Comparison of ENCODE assay signal across 10 mouse cellular contexts in genomic region chr14:10526800-10527199, GRCm38 (mm10).
DNase-seq lines count a peak whose midpoint lies in the region; ATAC-seq lines count a peak whose summit lies in the region.
"Had no signal": no experiment of that assay in that cellular context is flagged by ENCODE, and none has a peak within 500 bp of the region (broad histone marks: within the 10 kb centered on the region; RNA-seq: fewer than 3 reads in every experiment).

No protein-coding gene starts in this region.

- peak; percentile 39; the same call in 1 of the 2 replicates for ATAC-seq in hindbrain, embryonic 13.5 days (ENCODE audit: low FRiP score)
- no peak for ATAC-seq in hindbrain, embryonic 11.5 days (ENCODE audit: low FRiP score)
- peak; percentile 62; the same call in 1 of the 2 replicates for ATAC-seq in heart, embryonic 15.5 days (replicated peaks; ENCODE audit: insufficient number of reproducible peaks, insufficient read depth, low FRiP score, low read depth)
- ATAC-seq in stomach, embryonic 16.5 days (ENCODE audit: insufficient read depth, low FRiP score), result 0 out of 2 replicates have a peak, but pooled peaks have one; percentile 66

- no peaks in the 10 kb centered on the region; the same call in 1 of the 2 replicates for H3K4me1 ChIP-seq in hindbrain, embryonic 13.5 days (replicated peaks)
- no peaks in the 10 kb centered on the region for H3K4me1 ChIP-seq in hindbrain, embryonic 11.5 days (replicated peaks; ENCODE audit: control insufficient read depth, insufficient read depth, low read length)
- H3K4me1 ChIP-seq in heart, embryonic 15.5 days (replicated peaks), result peaks cover 2% of the 10 kb centered on the region
- H3K4me1 ChIP-seq in stomach, embryonic 16.5 days (ENCODE audit: control insufficient read depth, insufficient read depth, low read length), result no peaks in the 10 kb centered on the region

- H3K4me2 ChIP-seq in hindbrain, embryonic 13.5 days, result no peak overlapping the region
- no peak overlapping the region for H3K4me2 ChIP-seq in hindbrain, embryonic 11.5 days (replicated peaks; ENCODE audit: low read depth, low read length)
- H3K4me2 ChIP-seq in heart, embryonic 15.5 days, result no peak overlapping the region
- no peak overlapping the region for H3K4me2 ChIP-seq in stomach, embryonic 16.5 days (ENCODE audit: low read depth, low read length)

- H3K9ac ChIP-seq in hindbrain, embryonic 13.5 days, result no peak overlapping the region
- no peak overlapping the region for H3K9ac ChIP-seq in hindbrain, embryonic 11.5 days (ENCODE audit: low read depth, low read length)
- no peak overlapping the region for H3K9ac ChIP-seq in heart, embryonic 15.5 days
- H3K9ac ChIP-seq in stomach, embryonic 16.5 days (ENCODE audit: low read length), result no peak overlapping the region
- H3K9ac ChIP-seq: liver, embryonic 14.5 days had no signal

- H3K36me3 ChIP-seq in hindbrain, embryonic 13.5 days, result no peaks in the 10 kb centered on the region
- no peaks in the 10 kb centered on the region for H3K36me3 ChIP-seq in hindbrain, embryonic 11.5 days (ENCODE audit: control insufficient read depth, insufficient read depth, low read length)
- no peaks in the 10 kb centered on the region for H3K36me3 ChIP-seq in heart, embryonic 15.5 days
- H3K36me3 ChIP-seq in stomach, embryonic 16.5 days (ENCODE audit: control insufficient read depth, insufficient read depth, low read length), result no peaks in the 10 kb centered on the region
- H3K36me3 ChIP-seq: G1E had no signal

- no peak overlapping the region for H3K27ac ChIP-seq in hindbrain, embryonic 13.5 days
- no peak overlapping the region for H3K27ac ChIP-seq in hindbrain, embryonic 11.5 days (ENCODE audit: low read depth, low read length)
- no peak overlapping the region for H3K27ac ChIP-seq in heart, embryonic 15.5 days
- H3K27ac ChIP-seq in stomach, embryonic 16.5 days (ENCODE audit: low read length), result peak overlapping the region; percentile 42; the same call in 1 of the 2 replicates
- H3K27ac ChIP-seq: liver, embryonic 14.5 days had no signal

- H3K27me3 ChIP-seq in hindbrain, embryonic 13.5 days, result no peaks in the 10 kb centered on the region
- H3K27me3 ChIP-seq in hindbrain, embryonic 11.5 days (ENCODE audit: control insufficient read depth, insufficient read depth, low read length), result no peaks in the 10 kb centered on the region
- H3K27me3 ChIP-seq in heart, embryonic 15.5 days, result no peaks in the 10 kb centered on the region
- H3K27me3 ChIP-seq in stomach, embryonic 16.5 days (ENCODE audit: control insufficient read depth, insufficient read depth, low read length), result no peaks in the 10 kb centered on the region

- H3K4me3 ChIP-seq in hindbrain, embryonic 13.5 days, result no peak overlapping the region
- H3K4me3 ChIP-seq in hindbrain, embryonic 11.5 days (ENCODE audit: low read depth, low read length), result no peak overlapping the region
- no peak overlapping the region for H3K4me3 ChIP-seq in heart, embryonic 15.5 days
- no peak overlapping the region for H3K4me3 ChIP-seq in stomach, embryonic 16.5 days (replicated peaks; ENCODE audit: low read length)

- WGBS in hindbrain, embryonic 13.5 days, result 11% methylated on average over 2 of the region's 2 CpGs
- WGBS in hindbrain, embryonic 11.5 days, result 32% methylated on average over 2 of the region's 2 CpGs
- WGBS in heart, embryonic 15.5 days, result 38% methylated on average over 2 of the region's 2 CpGs
- 33% methylated on average over 2 of the region's 2 CpGs for WGBS in stomach, embryonic 16.5 days

- DNase-seq in hindbrain, embryonic 11.5 days (ENCODE audit: low spot score), result no peak
- peak; percentile 39 for DNase-seq in R1 (ENCODE audit: low read depth, low spot score)
- DNase-seq in gastrocnemius, postnatal 4 days (ENCODE audit: low spot score in 2 of 2), result no peak
- DNase-seq in left cerebral cortex, adult 11 months (ENCODE audit: low spot score), result no peak
- DNase-seq in kidney, postnatal 14 days, result no peak

- H3K9me3 ChIP-seq in hindbrain, embryonic 13.5 days, result no peaks in the 10 kb centered on the region
- no peaks in the 10 kb centered on the region for H3K9me3 ChIP-seq in hindbrain, embryonic 11.5 days (ENCODE audit: control insufficient read depth, low read length)
- H3K9me3 ChIP-seq in heart, embryonic 15.5 days (replicated peaks), result no peaks in the 10 kb centered on the region
- H3K9me3 ChIP-seq in stomach, embryonic 16.5 days (replicated peaks; ENCODE audit: control insufficient read depth, low read length), result no peaks in the 10 kb centered on the region
- H3K9me3 ChIP-seq: G1E had no signal
